Mouse (Mus musculus) stomach, embryonic 14.5 days (tissue): Measurements from ENCODE around the gene Nek9. TPM values are rescaled to one million over a fixed set of nuclear protein-coding genes. Genes with fewer than 3 reads are reported as not detected.

Source experiments
- ATAC-seq: fragments of 200-750 bp; cut with Nextera tagmentation; 2 replicates; pipeline ENCODE4 v1.8.0; 2017; ENCODE audit warnings: low read depth, moderate TSS enrichment; ENCODE audit not compliant: insufficient number of reproducible peaks, insufficient read depth, low FRiP score
- H3K27ac ChIP-seq: fragments of 300-500 bp; sonication (generic); 2 replicates; pipeline ENCODE4 v1.5.1; 2014; ENCODE audit warnings: mild to moderate bottlenecking, low read length, moderate library complexity, mixed read lengths
- H3K27me3 ChIP-seq: fragments of 300-500 bp; sonication (generic); 2 replicates; pipeline ENCODE4 v1.6.1; 2014; ENCODE audit warnings: low read length, control low read depth, mixed read lengths; ENCODE audit not compliant: control insufficient read depth, insufficient read depth
- H3K36me3 ChIP-seq: fragments of 300-500 bp; sonication (generic); 2 replicates; pipeline ENCODE4 v1.6.1; 2014; ENCODE audit warnings: mild to moderate bottlenecking, control low read depth, low read length, moderate library complexity, mixed read lengths; ENCODE audit not compliant: control insufficient read depth, insufficient read depth
- H3K4me1 ChIP-seq: fragments of 300-500 bp; sonication (generic); 2 replicates; pipeline ENCODE4 v1.6.1; 2014; ENCODE audit warnings: low read length, control low read depth, mixed read lengths; ENCODE audit not compliant: control insufficient read depth, insufficient read depth
- H3K4me2 ChIP-seq: fragments of 300-500 bp; sonication (generic); replicated peaks from 2 replicates; pipeline ENCODE4 v1.6.1; 2014; ENCODE audit warnings: low read depth, low read length, control low read depth
- H3K4me3 ChIP-seq: fragments of 300-500 bp; sonication (generic); 2 replicates; pipeline ENCODE4 v1.5.1; 2014; ENCODE audit warnings: low read depth, low read length, control low read depth
- H3K9ac ChIP-seq: fragments of 300-500 bp; sonication (generic); replicated peaks from 2 replicates; pipeline ENCODE4 v1.6.1; 2014; ENCODE audit warnings: low read depth, mild to moderate bottlenecking, control low read depth, low read length, moderate library complexity, mixed read lengths
- H3K9me3 ChIP-seq: fragments of 300-500 bp; sonication (generic); 2 replicates; pipeline ENCODE4 v1.6.1; 2016; ENCODE audit warnings: low read depth, low read length, control low read depth; ENCODE audit not compliant: control insufficient read depth
- WGBS: fragments of 180-500 bp; shearing (Covaris S2); extraction: QIAGEN DNeasy Blood & Tissue Kit; methylation state at CpG from one replicate; pipeline ENCODE4 v1.1.7; 2014; 5-methylcytosine and 5-hydroxymethylcytosine counted together
- polyA plus RNA-seq: library from polyadenylated mRNA; unstranded; fragments of >200 nt; fragmentation: Nextera tagmentation; extraction: Ambion mirVana; gene quantifications from 2 replicates; pipeline ENCODE4 v1.2.1, GENCODE M21; 2014

Gene Nek9
- polyA plus RNA-seq, 1 experiment from 2014 or later = 20.4 TPM

- peak; percentile 90 for ATAC-seq
- peak within 1 kb of the TSS; percentile 82 for H3K4me2 ChIP-seq
These were observed 35.6 kb upstream of the Nek9 start, which contains the start of gene Tmed10 for GRCm38 (mm10) chr12:85374561-85375272. Tmed10 (minus strand) TSS chr12:85374847.

GRCm38 (mm10) chr12:85373591-85374560, 34.7 kb upstream of the Nek9 start:
- ATAC-seq = peak; percentile 80
- H3K27ac ChIP-seq = peak overlapping the region; percentile 88
- no peaks in the 10 kb centered on the region for H3K27me3 ChIP-seq
- H3K4me1 ChIP-seq = peaks cover 8% of the 10 kb centered on the region
- H3K4me2 ChIP-seq = peak overlapping the region; percentile 82
- peak overlapping the region; percentile 90 for H3K9ac ChIP-seq
- WGBS = 2% methylated on average over 50 of the region's 53 CpGs
- no peaks in the 10 kb centered on the region for H3K9me3 ChIP-seq
- H3K36me3 ChIP-seq = no peaks in the 10 kb centered on the region
- peak overlapping the region; percentile 87 for H3K4me3 ChIP-seq

More at GRCm38 (mm10) chr12:85374561-85375272, 35.6 kb upstream of the Nek9 start, which contains the start of gene Tmed10:
- peaks cover 8% of the 10 kb centered on the region for H3K4me1 ChIP-seq
- H3K27me3 ChIP-seq = no peaks in the 10 kb centered on the region
- peak within 1 kb of the TSS; percentile 87 for H3K4me3 ChIP-seq
- peak within 1 kb of the TSS; percentile 90 for H3K9ac ChIP-seq
- no peaks in the 10 kb centered on the region for H3K9me3 ChIP-seq
- H3K27ac ChIP-seq = peak within 1 kb of the TSS; percentile 88
- H3K36me3 ChIP-seq = no peaks in the 10 kb centered on the region
- WGBS = under 1% methylated on average over 37 of the region's 37 CpGs

- Histone ChIP-seq H3K4me1 (peaks cover 8% of the 10 kb centered on the region), H3K9ac (no peak overlapping the region), H3K4me3 (no peak overlapping the region), H3K27me3 (no peaks in the 10 kb centered on the region), H3K4me2 (0 out of 2 replicates have a peak overlapping the region, but pooled peaks have one; percentile 82), H3K27ac (no peak overlapping the region), H3K9me3 (no peaks in the 10 kb centered on the region), H3K36me3 (no peaks in the 10 kb centered on the region)
- ATAC-seq = no peak
- WGBS = 82% methylated on average over 8 of the region's 8 CpGs
These were observed 33.0 kb upstream of the Nek9 start for GRCm38 (mm10) chr12:85372068-85372665.

- WGBS = 72% methylated on average over 6 of the region's 6 CpGs
- H3K27ac ChIP-seq = no peak overlapping the region
- H3K9ac ChIP-seq = no peak overlapping the region
- H3K4me1 ChIP-seq = peaks cover 10% of the 10 kb centered on the region
- no peak overlapping the region for H3K4me2 ChIP-seq
- no peaks in the 10 kb centered on the region; the same call in 1 of the 2 replicates for H3K36me3 ChIP-seq
- no peaks in the 10 kb centered on the region for H3K9me3 ChIP-seq
- no peak overlapping the region for H3K4me3 ChIP-seq
- ATAC-seq = no peak
- H3K27me3 ChIP-seq = no peaks in the 10 kb centered on the region
These were observed 29.4 kb upstream of the Nek9 start for GRCm38 (mm10) chr12:85368441-85369063.

DNA sequence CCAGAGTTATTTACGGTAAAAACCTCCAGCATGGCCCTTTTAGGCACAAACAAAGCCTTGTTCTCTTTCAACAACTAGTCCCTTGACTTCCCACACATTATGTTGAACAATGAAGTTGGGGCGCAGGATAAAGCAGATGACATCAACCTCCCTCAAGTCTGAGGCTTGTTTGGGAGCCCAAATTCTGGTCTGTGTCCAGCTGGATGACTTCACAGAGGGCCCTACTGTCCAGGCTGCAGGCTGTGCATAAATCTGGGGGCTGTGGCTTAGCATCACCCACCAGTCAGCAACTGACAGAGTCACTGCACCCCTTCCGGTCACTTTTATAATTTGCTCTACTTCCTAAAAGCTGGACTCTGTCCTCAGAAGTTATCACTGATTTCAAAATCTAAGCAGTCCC, 27.1 kb upstream of the Nek9 start:
- Histone ChIP-seq H3K9me3 (no peaks in the 10 kb centered on the region), H3K9ac (no peak overlapping the region), H3K36me3 (no peaks in the 10 kb centered on the region; the same call in 1 of the 2 replicates), H3K4me3 (no peak overlapping the region), H3K4me2 (no peak overlapping the region), H3K4me1 (0 out of 2 replicates have a peak, but pooled peaks cover 3% of the 10 kb centered on the region), H3K27me3 (no peaks in the 10 kb centered on the region), H3K27ac (no peak overlapping the region)
- no peak for ATAC-seq
- 78% methylated on average over 3 of the region's 3 CpGs for WGBS

- H3K27ac ChIP-seq = no peak overlapping the region
- H3K9ac ChIP-seq = no peak overlapping the region
- no peaks in the 10 kb centered on the region for H3K27me3 ChIP-seq
- no peak overlapping the region for H3K4me3 ChIP-seq
- no peak for ATAC-seq
- H3K4me1 ChIP-seq = 0 out of 2 replicates have a peak, but pooled peaks cover 3% of the 10 kb centered on the region
- H3K36me3 ChIP-seq = no peaks in the 10 kb centered on the region; the same call in 1 of the 2 replicates
- 62% methylated on average over 4 of the region's 4 CpGs for WGBS
- no peaks in the 10 kb centered on the region for H3K9me3 ChIP-seq
- no peak overlapping the region for H3K4me2 ChIP-seq
These were observed 23.3 kb upstream of the Nek9 start for GRCm38 (mm10) chr12:85362510-85362909.

DNA sequence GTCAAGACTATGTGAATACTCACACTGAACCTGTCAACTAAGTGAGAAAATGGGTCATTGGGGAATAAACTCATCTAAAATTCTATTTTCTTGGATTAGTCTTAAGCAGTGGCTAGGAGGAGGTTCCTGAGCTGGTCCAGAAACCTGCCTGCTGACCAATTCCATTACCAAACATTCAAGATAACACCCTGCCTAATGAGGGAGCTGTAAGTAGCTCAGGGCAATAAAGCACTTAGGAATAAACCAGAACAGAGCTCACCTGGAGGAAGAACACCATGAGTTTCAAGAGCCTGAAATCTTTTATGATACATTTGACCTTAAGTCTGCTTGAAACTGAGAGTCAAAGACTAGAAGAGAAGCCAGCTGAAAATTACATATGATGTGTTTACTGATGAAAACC, 22.4 kb upstream of the Nek9 start:
- Histone ChIP-seq H3K4me1 (0 out of 2 replicates have a peak, but pooled peaks cover 3% of the 10 kb centered on the region), H3K4me2 (no peak overlapping the region), H3K36me3 (no peaks in the 10 kb centered on the region; the same call in 1 of the 2 replicates), H3K27ac (no peak overlapping the region), H3K9me3 (no peaks in the 10 kb centered on the region), H3K27me3 (no peaks in the 10 kb centered on the region), H3K4me3 (no peak overlapping the region), H3K9ac (no peak overlapping the region)
- no peak for ATAC-seq
